Mouse (Mus musculus): ENCODE results near the gene Btn1a1. TPM values are rescaled to one million over a fixed set of nuclear protein-coding genes. Genes with fewer than 3 reads are reported as not detected.

Gene Btn1a1
- polyA plus RNA-seq, 1 experiment from 2014 or later = not detected

GRCm38 (mm10) chr13:23435676-23436075, 30.0 kb downstream of the Btn1a1 start:
- H3K9ac ChIP-seq = peak overlapping the region; percentile 42; the same call in 1 of the 2 replicates
- H3K36me3 ChIP-seq = no peaks in the 10 kb centered on the region
- WGBS = 3% methylated on average over 12 of the region's 12 CpGs
- no peak overlapping the region for H3K27ac ChIP-seq
- no peaks in the 10 kb centered on the region for H3K9me3 ChIP-seq
- ATAC-seq (ENCODE audit: low FRiP score, low read depth) = no peak
- H3K4me3 ChIP-seq = peak overlapping the region; percentile 29
- peak overlapping the region; percentile 59 for H3K4me2 ChIP-seq (replicated peaks)
- no peaks in the 10 kb centered on the region for H3K27me3 ChIP-seq (replicated peaks)
- peaks cover 6% of the 10 kb centered on the region; the same call in 1 of the 2 replicates for H3K4me1 ChIP-seq

GRCm38 (mm10) chr13:23435241-23435640, 30.5 kb downstream of the Btn1a1 start:
- no peak overlapping the region for H3K27ac ChIP-seq
- no peaks in the 10 kb centered on the region for H3K27me3 ChIP-seq (replicated peaks)
- ATAC-seq (ENCODE audit: low FRiP score, low read depth) = no peak
- 19% methylated on average over 4 of the region's 4 CpGs for WGBS
- no peaks in the 10 kb centered on the region for H3K9me3 ChIP-seq
- H3K4me2 ChIP-seq (replicated peaks) = peak overlapping the region; percentile 59
- H3K4me3 ChIP-seq = peak overlapping the region; percentile 29; the same call in 1 of the 2 replicates
- H3K4me1 ChIP-seq = peaks cover 6% of the 10 kb centered on the region; the same call in 1 of the 2 replicates
- H3K36me3 ChIP-seq = no peaks in the 10 kb centered on the region
- no peak overlapping the region for H3K9ac ChIP-seq

- Histone ChIP-seq H3K4me3 (no peak overlapping the region), H3K27ac (no peak overlapping the region), H3K4me2 (replicated peaks) (peak overlapping the region; percentile 24), H3K9ac (no peak overlapping the region), H3K4me1 (peaks cover 12% of the 10 kb centered on the region), H3K27me3 (replicated peaks) (no peaks in the 10 kb centered on the region), H3K36me3 (no peaks in the 10 kb centered on the region), H3K9me3 (no peaks in the 10 kb centered on the region)
- 12% methylated on average over 7 of the region's 7 CpGs for WGBS
- no peak for ATAC-seq (ENCODE audit: low FRiP score, low read depth)
These were observed 31.3 kb downstream of the Btn1a1 start for GRCm38 (mm10) chr13:23434426-23434825.

- Histone ChIP-seq H3K36me3 (no peaks in the 10 kb centered on the region), H3K4me2 (replicated peaks) (no peak overlapping the region), H3K27ac (no peak overlapping the region), H3K9ac (no peak overlapping the region), H3K4me1 (peaks cover 15% of the 10 kb centered on the region), H3K4me3 (no peak overlapping the region), H3K27me3 (replicated peaks) (no peaks in the 10 kb centered on the region), H3K9me3 (no peaks in the 10 kb centered on the region)
- WGBS = 60% methylated on average over 5 of the region's 5 CpGs
- no peak for ATAC-seq (ENCODE audit: low FRiP score, low read depth)
These were observed 31.9 kb downstream of the Btn1a1 start for GRCm38 (mm10) chr13:23433801-23434200.

- Histone ChIP-seq H3K36me3 (no peaks in the 10 kb centered on the region), H3K9ac (no peak overlapping the region), H3K27ac (no peak overlapping the region), H3K4me2 (replicated peaks) (peak overlapping the region; percentile 62), H3K9me3 (no peaks in the 10 kb centered on the region), H3K27me3 (replicated peaks) (no peaks in the 10 kb centered on the region), H3K4me1 (peaks cover 15% of the 10 kb centered on the region), H3K4me3 (0 out of 2 replicates have a peak overlapping the region, but pooled peaks have one; percentile 29)
- WGBS = 17% methylated on average over 5 of the region's 5 CpGs
- ATAC-seq (ENCODE audit: low FRiP score, low read depth) = no peak
These were observed 32.5 kb downstream of the Btn1a1 start for GRCm38 (mm10) chr13:23433206-23433605.

- Histone ChIP-seq H3K27me3 (replicated peaks) (no peaks in the 10 kb centered on the region), H3K4me3 (peak overlapping the region; percentile 29), H3K36me3 (no peaks in the 10 kb centered on the region), H3K4me1 (peaks cover 15% of the 10 kb centered on the region), H3K9me3 (no peaks in the 10 kb centered on the region), H3K4me2 (replicated peaks) (peak overlapping the region; percentile 62), H3K9ac (0 out of 2 replicates have a peak overlapping the region, but pooled peaks have one; percentile 29), H3K27ac (no peak overlapping the region)
- peak; percentile 93 for ATAC-seq (ENCODE audit: low FRiP score, low read depth)
- WGBS = under 1% methylated on average over 28 of the region's 28 CpGs
These were observed 33.0 kb downstream of the Btn1a1 start for GRCm38 (mm10) chr13:23432562-23433201.

- peak; percentile 69 for ATAC-seq (ENCODE audit: low FRiP score, low read depth)
- WGBS = 1% methylated on average over 15 of the region's 15 CpGs
- H3K9me3 ChIP-seq = no peaks in the 10 kb centered on the region
- H3K27me3 ChIP-seq (replicated peaks) = no peaks in the 10 kb centered on the region
- H3K4me1 ChIP-seq = peaks cover 15% of the 10 kb centered on the region
- H3K9ac ChIP-seq = peak overlapping the region; percentile 61
- peak overlapping the region; percentile 46 for H3K4me3 ChIP-seq
- H3K36me3 ChIP-seq = no peaks in the 10 kb centered on the region
- peak overlapping the region; percentile 62 for H3K4me2 ChIP-seq (replicated peaks)
- H3K27ac ChIP-seq = peak overlapping the region; percentile 57
These were observed 34.3 kb downstream of the Btn1a1 start for GRCm38 (mm10) chr13:23431351-23431771.

- Histone ChIP-seq H3K9ac (peak overlapping the region; percentile 61), H3K27ac (peak overlapping the region; percentile 11), H3K27me3 (replicated peaks) (no peaks in the 10 kb centered on the region), H3K4me1 (peaks cover 13% of the 10 kb centered on the region), H3K4me3 (peak overlapping the region; percentile 46), H3K36me3 (no peaks in the 10 kb centered on the region), H3K4me2 (replicated peaks) (peak overlapping the region; percentile 62), H3K9me3 (no peaks in the 10 kb centered on the region)
- ATAC-seq (ENCODE audit: low FRiP score, low read depth) = peak; percentile 51
- under 1% methylated on average over 17 of the region's 17 CpGs for WGBS
These were observed 35.0 kb downstream of the Btn1a1 start for GRCm38 (mm10) chr13:23430734-23431133.

- no peaks in the 10 kb centered on the region for H3K9me3 ChIP-seq
- peaks cover 9% of the 10 kb centered on the region; the same call in 1 of the 2 replicates for H3K4me1 ChIP-seq
- H3K27me3 ChIP-seq (replicated peaks) = no peaks in the 10 kb centered on the region
- peak overlapping the region; percentile 46 for H3K4me3 ChIP-seq
- peak overlapping the region; percentile 61 for H3K9ac ChIP-seq
- H3K4me2 ChIP-seq (replicated peaks) = peak overlapping the region; percentile 62
- H3K27ac ChIP-seq = no peak overlapping the region
- 48% methylated on average over 10 of the region's 10 CpGs for WGBS
- H3K36me3 ChIP-seq = no peaks in the 10 kb centered on the region
- ATAC-seq (ENCODE audit: low FRiP score, low read depth) = no peak
These were observed 35.8 kb downstream of the Btn1a1 start for GRCm38 (mm10) chr13:23429771-23430380.

- no peaks in the 10 kb centered on the region for H3K36me3 ChIP-seq
- peaks cover 9% of the 10 kb centered on the region; the same call in 1 of the 2 replicates for H3K4me1 ChIP-seq
- H3K4me2 ChIP-seq (replicated peaks) = no peak overlapping the region
- H3K9me3 ChIP-seq = no peaks in the 10 kb centered on the region
- H3K27ac ChIP-seq = no peak overlapping the region
- H3K4me3 ChIP-seq = no peak overlapping the region
- ATAC-seq (ENCODE audit: low FRiP score, low read depth) = no peak
- no peak overlapping the region for H3K9ac ChIP-seq
- H3K27me3 ChIP-seq (replicated peaks) = no peaks in the 10 kb centered on the region
- 54% methylated on average over 16 of the region's 16 CpGs for WGBS
These were observed 37.3 kb downstream of the Btn1a1 start for GRCm38 (mm10) chr13:23428166-23428993.

GRCm38 (mm10) chr13:23427401-23427910, 38.2 kb downstream of the Btn1a1 start:
- Histone ChIP-seq H3K4me1 (peaks cover 15% of the 10 kb centered on the region), H3K27ac (no peak overlapping the region), H3K9me3 (no peaks in the 10 kb centered on the region), H3K27me3 (replicated peaks) (no peaks in the 10 kb centered on the region), H3K4me2 (replicated peaks) (no peak overlapping the region), H3K9ac (no peak overlapping the region), H3K36me3 (no peaks in the 10 kb centered on the region), H3K4me3 (no peak overlapping the region)
- WGBS = 71% methylated on average over 10 of the region's 10 CpGs
- no peak for ATAC-seq (ENCODE audit: low FRiP score, low read depth)

GRCm38 (mm10) chr13:23426922-23427321, 38.8 kb downstream of the Btn1a1 start:
- no peak for ATAC-seq (ENCODE audit: low FRiP score, low read depth)
- Histone ChIP-seq H3K27me3 (replicated peaks) (no peaks in the 10 kb centered on the region), H3K27ac (no peak overlapping the region), H3K4me3 (no peak overlapping the region), H3K4me2 (replicated peaks) (no peak overlapping the region), H3K9me3 (no peaks in the 10 kb centered on the region), H3K9ac (no peak overlapping the region), H3K36me3 (peaks cover 4% of the 10 kb centered on the region), H3K4me1 (peaks cover 20% of the 10 kb centered on the region)
- WGBS = 15% methylated on average over 14 of the region's 14 CpGs

Data from neural tube, embryonic 12.5 days (tissue).